Mouse (Mus musculus) liver, adult 2 months (tissue): ENCODE measurements around the gene Dusp14. TPM values are rescaled to one million over a fixed set of nuclear protein-coding genes. Genes with fewer than 3 reads are reported as not detected.

Experiments
- DNase-seq: peaks from one replicate; pipeline ENCODE4 v3.0.0-alpha.2; 2011; ENCODE audit warnings: low read depth, low spot score; ENCODE audit errors: extremely low read depth
- H3K27ac ChIP-seq: fragments of 200-500 bp; replicated peaks from 2 replicates; pipeline ENCODE4 v1.5.1; 2012; ENCODE audit warnings: low read depth, mild to moderate bottlenecking, control low read depth, inconsistent platforms, low read length; ENCODE audit not compliant: insufficient read depth
- H3K27me3 ChIP-seq: fragments of 200-500 bp; 2 replicates; pipeline ENCODE4 v1.6.1; 2012; ENCODE audit warnings: mild to moderate bottlenecking, moderate library complexity, low read length, inconsistent platforms; ENCODE audit not compliant: control insufficient read depth, insufficient read depth
- H3K36me3 ChIP-seq: fragments of 200-500 bp; 2 replicates; pipeline ENCODE4 v1.6.1; 2012; ENCODE audit warnings: low read length, inconsistent platforms; ENCODE audit not compliant: control insufficient read depth, insufficient read depth
- H3K4me1 ChIP-seq: fragments of 200-500 bp; 2 replicates; pipeline ENCODE4 v1.6.1; 2011; ENCODE audit warnings: low read length; ENCODE audit not compliant: control insufficient read depth, insufficient read depth
- H3K4me3 ChIP-seq: fragments of 200-500 bp; 2 replicates; pipeline ENCODE4 v1.5.1; 2011; ENCODE audit warnings: low read depth, mild to moderate bottlenecking, control low read depth, low read length, moderate library complexity; ENCODE audit not compliant: insufficient read depth
- H3K79me2 ChIP-seq: fragments of 200-500 bp; 2 replicates; pipeline ENCODE4 v1.6.1; 2012; ENCODE audit warnings: inconsistent platforms, mild to moderate bottlenecking, low read length, moderate library complexity; ENCODE audit not compliant: control insufficient read depth, insufficient read depth
- H3K9ac ChIP-seq: fragments of 200-500 bp; 2 replicates; pipeline ENCODE4 v1.6.1; 2012; ENCODE audit warnings: low read depth, mild to moderate bottlenecking, control low read depth, inconsistent platforms, low read length
- CTCF ChIP-seq: fragments of 200-500 bp; IDR thresholded peaks from 2 replicates; pipeline ENCODE4 v1.5.1; 2011; ENCODE audit warnings: low read depth, low read length, control low read depth
- POLR2A ChIP-seq: fragments of 200-500 bp; IDR thresholded peaks from 2 replicates; pipeline ENCODE4 v1.6.1; 2011; ENCODE audit warnings: low read length, control low read depth; ENCODE audit not compliant: insufficient read depth; ENCODE audit errors: extremely low read depth
- WGBS: fragments of 180-500 bp; shearing (Covaris S2); methylation state at CpG from one replicate; pipeline ENCODE4 v1.1.7; 2018; 5-methylcytosine and 5-hydroxymethylcytosine counted together
- polyA plus RNA-seq: library from polyadenylated mRNA; depleted of rRNA; stranded (reverse); fragments of >200 nt; gene quantifications from 2 replicates; pipeline ENCODE4 v1.2.3, GENCODE M21; 2012
- total RNA-seq: library from RNA; depleted of rRNA; stranded (reverse); fragments of >200 nt; gene quantifications from 2 replicates; pipeline ENCODE4 v1.2.3, GENCODE M21; 2014

Gene Dusp14
- total and polyA plus RNA-seq, 2 experiments: 0.83 to 4.5 TPM

DNA sequence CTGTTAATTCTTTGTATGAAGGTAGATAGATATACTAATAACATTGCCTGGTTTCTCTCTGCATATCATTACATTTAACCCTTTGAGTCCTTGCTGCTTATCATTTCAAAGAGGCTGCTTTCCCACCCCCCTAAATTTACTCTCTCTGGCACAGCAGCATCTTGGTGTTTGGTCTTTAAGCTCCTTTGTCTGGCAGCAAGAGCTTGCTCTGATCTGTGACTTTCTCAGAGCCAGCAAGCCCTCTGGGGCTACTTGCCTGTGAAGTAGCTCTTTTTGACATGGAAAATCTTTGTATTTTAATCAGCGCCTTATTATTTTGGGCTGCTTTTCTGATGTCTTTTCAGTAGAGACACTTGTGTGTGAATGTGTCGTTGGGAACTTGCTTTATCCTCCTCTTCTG, 57.5 kb downstream of the Dusp14 start:
- WGBS: 89% methylated on average over 2 of the region's 2 CpGs

DNA sequence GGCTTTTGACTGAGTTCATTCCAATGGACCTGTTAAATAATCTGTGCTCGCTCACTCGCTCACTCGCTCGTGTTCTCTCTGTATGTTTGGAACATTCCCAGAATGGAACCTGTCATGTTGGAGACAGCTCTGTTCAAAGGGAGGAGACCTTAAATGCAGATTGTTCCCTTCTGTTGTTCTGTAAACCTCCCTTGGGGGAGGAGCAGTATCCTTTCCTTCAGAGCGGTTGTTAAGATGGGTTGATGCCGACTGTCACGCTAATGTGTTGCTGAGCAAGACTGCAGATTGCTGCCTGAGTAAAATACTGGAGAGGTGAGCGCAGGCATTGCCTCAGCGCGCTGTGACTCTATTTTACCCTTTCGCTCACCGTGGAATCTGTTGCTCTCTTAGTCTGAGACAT, 58.0 kb downstream of the Dusp14 start:
- Histone ChIP-seq H3K4me1 (peaks cover under 1% of the 10 kb centered on the region; the same call in 1 of the 2 replicates), H3K27ac (no peak overlapping the region), H3K36me3 (peaks cover 24% of the 10 kb centered on the region), H3K4me3 (no peak overlapping the region), H3K9ac (no peak overlapping the region), H3K27me3 (no peaks in the 10 kb centered on the region), H3K79me2 (peaks cover 8% of the 10 kb centered on the region; the same call in 1 of the 2 replicates)
- 82% methylated on average over 12 of the region's 12 CpGs for WGBS
- no peak for TF ChIP-seq POLR2A
- no peak for TF ChIP-seq CTCF
- no peak for DNase-seq

More for the DNA sequence above, 57.5 kb downstream of the Dusp14 start:
- no peak for DNase-seq
- no peaks in the 10 kb centered on the region for H3K27me3 ChIP-seq
- no peak overlapping the region for H3K27ac ChIP-seq
- peaks cover 8% of the 10 kb centered on the region; the same call in 1 of the 2 replicates for H3K79me2 ChIP-seq
- no peak overlapping the region for H3K4me3 ChIP-seq
- H3K36me3 ChIP-seq: peaks cover 20% of the 10 kb centered on the region
- TF ChIP-seq CTCF (no peak), POLR2A (no peak)
- H3K4me1 ChIP-seq: peaks cover 3% of the 10 kb centered on the region; the same call in 1 of the 2 replicates
- no peak overlapping the region for H3K9ac ChIP-seq

DNA sequence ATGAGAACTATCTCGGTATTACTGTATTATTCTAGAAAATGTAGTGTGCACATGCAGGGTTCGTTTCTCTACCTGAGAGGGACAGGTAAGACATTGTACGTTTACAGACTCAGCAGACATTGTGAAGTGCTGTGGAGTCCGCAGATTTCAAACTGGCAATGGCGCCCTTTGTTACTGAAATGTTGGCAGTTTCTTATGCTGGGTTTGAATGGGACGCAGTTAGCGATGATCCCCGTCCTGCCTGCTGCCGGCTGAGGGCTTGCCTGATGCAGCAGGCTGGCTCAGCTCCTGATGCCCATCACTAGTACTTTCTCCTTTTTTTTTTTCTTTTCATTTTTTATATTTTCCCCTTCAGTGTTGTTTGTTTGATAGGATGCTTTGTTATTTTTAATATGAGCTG, 58.6 kb downstream of the Dusp14 start:
- no peaks in the 10 kb centered on the region for H3K4me1 ChIP-seq
- no peak for DNase-seq
- no peak overlapping the region for H3K4me3 ChIP-seq
- no peaks in the 10 kb centered on the region for H3K27me3 ChIP-seq
- 90% methylated on average over 9 of the region's 9 CpGs for WGBS
- no peak overlapping the region for H3K9ac ChIP-seq
- H3K36me3 ChIP-seq: peaks cover 29% of the 10 kb centered on the region
- peaks cover 8% of the 10 kb centered on the region; the same call in 1 of the 2 replicates for H3K79me2 ChIP-seq
- no peak for TF ChIP-seq CTCF
- no peak for TF ChIP-seq POLR2A
- no peak overlapping the region for H3K27ac ChIP-seq

DNA sequence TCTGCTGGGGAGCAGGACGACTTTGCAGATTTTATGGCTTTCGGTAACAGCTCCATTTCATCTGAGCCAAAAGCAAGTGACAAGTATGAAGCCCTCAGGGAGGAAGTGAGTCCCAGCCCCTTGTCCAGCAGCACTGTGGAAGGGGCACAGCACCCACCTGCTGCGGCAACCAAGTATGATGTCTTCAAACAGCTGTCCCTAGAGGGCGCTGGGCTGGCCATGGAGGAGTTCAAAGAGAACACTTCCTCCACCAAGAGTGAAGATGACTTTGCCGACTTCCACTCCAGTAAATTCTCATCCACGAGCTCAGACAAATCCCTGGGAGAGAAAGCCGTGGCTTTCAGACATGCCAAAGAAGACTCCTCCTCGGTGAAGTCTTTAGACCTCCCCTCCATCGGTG, 60.1 kb downstream of the Dusp14 start:
- H3K27me3 ChIP-seq: no peaks in the 10 kb centered on the region
- H3K4me3 ChIP-seq: no peak overlapping the region
- no peaks in the 10 kb centered on the region for H3K4me1 ChIP-seq
- DNase-seq: no peak
- WGBS: 92% methylated on average over 9 of the region's 9 CpGs
- peaks cover 35% of the 10 kb centered on the region for H3K36me3 ChIP-seq
- peaks cover 8% of the 10 kb centered on the region; the same call in 1 of the 2 replicates for H3K79me2 ChIP-seq
- no peak for TF ChIP-seq POLR2A
- peak; percentile 38 for TF ChIP-seq CTCF
- no peak overlapping the region for H3K9ac ChIP-seq
- H3K27ac ChIP-seq: no peak overlapping the region

DNA sequence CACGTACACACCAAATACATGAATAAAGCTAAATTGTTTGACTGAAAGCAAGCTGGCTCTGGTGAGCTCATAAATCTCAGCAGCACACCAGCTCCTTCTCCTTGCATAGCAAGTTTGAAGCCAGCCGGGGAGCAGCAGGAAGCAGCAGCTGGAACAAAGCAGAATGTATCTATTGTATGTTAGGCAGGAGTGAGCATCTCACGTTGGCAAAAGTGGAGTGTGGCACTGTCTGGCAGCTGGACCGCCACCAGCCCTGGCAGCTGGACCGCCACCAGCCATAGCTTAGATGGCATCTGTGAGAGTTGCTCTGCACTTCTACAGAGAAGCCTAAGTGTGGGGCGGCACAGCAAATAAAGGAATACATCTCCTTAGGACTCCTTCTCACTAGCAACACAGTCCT, 65.1 kb downstream of the Dusp14 start:
- Histone ChIP-seq H3K4me1 (no peaks in the 10 kb centered on the region), H3K27me3 (no peaks in the 10 kb centered on the region), H3K4me3 (no peak overlapping the region), H3K79me2 (peaks cover 2% of the 10 kb centered on the region; the same call in 1 of the 2 replicates), H3K36me3 (peaks cover 46% of the 10 kb centered on the region), H3K9ac (no peak overlapping the region), H3K27ac (no peak overlapping the region)
- no peak for DNase-seq
- no peak for TF ChIP-seq POLR2A
- WGBS: 95% methylated on average over 6 of the region's 6 CpGs

DNA sequence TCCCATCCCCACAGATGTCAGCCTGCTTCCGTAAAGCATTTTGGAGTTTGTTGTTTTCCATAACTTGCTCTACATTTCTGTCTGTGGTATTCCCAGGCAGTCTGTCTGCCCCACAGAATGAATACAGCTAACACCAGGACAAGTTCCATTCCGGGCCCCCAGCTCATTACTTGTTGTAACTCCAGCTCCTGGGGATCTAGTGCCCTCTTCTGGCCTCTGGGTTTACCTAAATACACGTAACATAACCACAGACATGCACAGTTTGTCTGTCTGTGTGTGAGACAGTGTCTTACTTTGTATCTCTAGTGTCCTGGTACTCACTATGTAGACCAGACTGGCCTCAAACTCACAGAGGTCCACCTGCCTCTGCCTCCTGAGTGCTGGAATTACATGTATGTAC, 67.8 kb downstream of the Dusp14 start:
- H3K27me3 ChIP-seq: no peaks in the 10 kb centered on the region
- no peak for TF ChIP-seq CTCF
- no peak for TF ChIP-seq POLR2A
- no peaks in the 10 kb centered on the region for H3K79me2 ChIP-seq
- no peak for DNase-seq
- no peak overlapping the region for H3K4me3 ChIP-seq
- no peak overlapping the region for H3K27ac ChIP-seq
- H3K36me3 ChIP-seq: peaks cover 50% of the 10 kb centered on the region
- WGBS: 91% methylated on average over 3 of the region's 3 CpGs
- H3K9ac ChIP-seq: no peak overlapping the region
- H3K4me1 ChIP-seq: no peaks in the 10 kb centered on the region
